Mouse (Mus musculus): ENCODE measurements around the gene Olfr153.

- TF ChIP-seq CTCF (IDR thresholded peaks at IDR 0.05; ENCODE audit: low read depth, low read length) (no peak), POLR2A (IDR thresholded peaks at IDR 0.05; ENCODE audit: extremely low read depth, insufficient read depth, low read length) (no peak)
Observed at GRCm38 (mm10) chr2:87531496-87531895, at the start of gene Olfr153.
